Mouse (Mus musculus) embryonic fibroblast, embryonic 13.5 days (primary cell): ENCODE measurements around the gene Dusp12.

Experiments
- CTCF ChIP-seq: IDR thresholded peaks from 2 replicates; pipeline ENCODE4 v1.5.1; 2011; ENCODE audit warnings: mild to moderate bottlenecking, control low read depth, low read length, moderate library complexity, borderline replicate concordance; ENCODE audit not compliant: insufficient read depth
- POLR2A ChIP-seq: IDR thresholded peaks from 2 replicates; pipeline ENCODE4 v1.6.1; 2011; ENCODE audit warnings: low read depth, mild to moderate bottlenecking, control low read depth, low read length, moderate library complexity

DNA sequence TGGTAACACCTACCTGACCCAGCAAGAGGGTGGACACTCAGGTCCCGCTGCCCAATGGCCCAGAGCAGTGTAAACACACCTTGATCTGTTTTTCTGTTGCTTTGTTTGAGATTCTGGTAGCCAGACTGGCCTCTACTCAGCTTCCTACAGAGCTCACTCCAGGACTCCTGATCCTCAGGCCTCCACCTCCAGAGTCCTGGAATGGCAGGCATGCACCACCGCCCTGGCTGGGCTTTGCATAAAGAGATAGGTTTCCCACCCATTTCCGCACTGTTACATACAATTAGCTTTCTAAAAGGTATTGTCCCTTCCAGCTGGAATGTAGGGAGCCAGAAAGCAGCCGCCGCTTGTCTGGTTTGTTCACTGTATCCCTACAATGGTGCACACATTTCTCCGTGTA, 13.9 kb downstream of the Dusp12 start:
- TF ChIP-seq CTCF (no peak), POLR2A (no peak)
